Mouse (Mus musculus): ENCODE data around the gene Klk1b4.

The Klk1b4 gene

GRCm38 (mm10) chr7:44250732-44251275, 43.6 kb downstream of the Klk1b4 start:
- in situ Hi-C loops (cut with MboI; ENCODE audit: unreplicated experiment in 2 of 2) = loop anchor here in 1 of 2 experiments (25.0 kb wide), 1 partner anchor 711 kb away; the partner anchor contains the start of gene Cpt1c

DNA sequence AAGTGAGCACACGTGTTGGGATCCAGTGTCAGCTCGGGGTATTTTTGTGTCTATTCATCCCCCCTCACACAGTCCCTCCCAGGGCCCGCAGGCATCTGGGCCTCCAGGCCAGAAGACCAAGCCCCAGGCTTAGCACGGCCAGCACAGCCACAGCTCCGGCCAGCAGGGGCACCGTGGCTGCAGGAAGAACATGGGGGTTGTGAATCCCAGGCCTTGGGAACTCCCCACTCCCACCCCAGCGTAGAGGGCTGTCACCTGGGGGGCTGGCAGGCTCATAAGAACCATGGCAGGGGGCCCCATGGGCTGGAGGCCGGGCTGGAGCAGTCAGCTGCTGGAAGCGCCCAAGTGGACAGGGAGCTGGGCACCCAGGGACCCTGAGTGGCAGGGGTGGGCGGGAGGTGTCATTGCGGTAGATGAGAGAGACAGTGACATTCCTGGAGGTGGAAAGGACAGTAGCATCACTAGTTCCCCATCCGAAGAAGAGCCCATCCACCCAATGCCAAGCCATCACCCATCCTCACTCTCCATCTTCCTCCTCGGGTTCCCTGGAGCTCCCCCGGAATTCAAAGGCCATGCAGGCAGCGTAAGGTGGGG, 45.9 kb downstream of the Klk1b4 start:
- in situ Hi-C loops (cut with MboI; ENCODE audit: unreplicated experiment in 2 of 2) = loop anchor here in 1 of 2 experiments (25.0 kb wide), 1 partner anchor 709 kb away; the partner anchor contains the start of gene Cpt1c

GRCm38 (mm10) chr7:44254930-44255329, 47.7 kb downstream of the Klk1b4 start:
- in situ Hi-C loops (cut with MboI; ENCODE audit: unreplicated experiment in 2 of 2) = loop anchor here in 1 of 2 experiments (25.0 kb wide), 1 partner anchor 707 kb away; the partner anchor contains the start of gene Cpt1c

DNA sequence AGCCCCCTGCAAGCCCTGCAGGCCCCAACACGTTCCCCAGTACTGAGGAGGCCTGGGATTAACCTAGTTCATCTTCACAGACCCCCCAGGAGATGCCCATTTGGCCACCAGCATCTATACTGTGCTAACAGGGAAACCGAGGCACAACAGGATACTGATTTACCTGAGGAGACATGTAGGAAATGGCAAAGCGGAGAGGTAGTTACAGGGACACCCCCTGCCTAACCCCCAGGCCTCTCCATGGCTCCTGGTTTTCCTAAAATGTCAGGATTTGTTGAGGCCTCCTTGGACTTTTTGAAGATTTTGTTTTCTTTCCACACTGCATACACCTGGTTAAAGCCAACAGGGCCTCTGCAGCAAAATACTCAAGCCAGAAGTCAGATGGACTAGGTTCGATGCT, 50.0 kb downstream of the Klk1b4 start, which contains the start of gene Acp4:
TSS of gene Acp4 (minus strand) at position 101 of the 400 bp plus-strand sequence.
- in situ Hi-C loops (cut with MboI; ENCODE audit: unreplicated experiment in 2 of 2) = loop anchor here in 1 of 2 experiments (25.0 kb wide), 1 partner anchor 705 kb away; the partner anchor contains the start of gene Cpt1c

- in situ Hi-C loops (cut with MboI; ENCODE audit: unreplicated experiment in 2 of 2) = loop anchor here (5.0 to 25.0 kb wide), 7 partner anchors 87 to 702 kb away; partner anchors contain the start of gene Cpt1c (in 1 of the 2)
Measured at GRCm38 (mm10) chr7:44260410-44260809, 53.2 kb downstream of the Klk1b4 start.

DNA sequence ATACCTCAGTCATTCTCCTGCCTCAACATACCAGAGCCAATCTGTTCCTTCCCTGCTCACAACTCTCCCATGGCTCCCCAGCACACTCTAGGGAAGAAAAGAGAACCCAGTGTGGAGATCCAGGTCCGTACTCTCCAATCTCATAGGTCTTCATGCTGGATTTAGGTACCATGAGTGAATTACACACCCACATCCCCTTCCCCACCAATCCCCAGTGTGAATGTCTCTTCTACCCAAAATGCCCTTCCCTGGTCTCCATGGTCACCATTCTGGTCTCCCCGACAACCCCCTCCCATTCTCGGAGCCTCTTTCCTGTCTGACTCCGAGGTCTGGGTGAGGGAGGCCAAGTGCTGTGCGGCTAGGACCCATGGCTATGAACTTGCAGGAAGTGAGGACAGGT, 53.9 kb downstream of the Klk1b4 start, which contains the start of gene Gm15517:
TSS of gene Gm15517 (plus strand) at position 301 of the 400 bp plus-strand sequence.
- in situ Hi-C loops (cut with MboI; ENCODE audit: unreplicated experiment in 2 of 2) = loop anchor here (5.0 to 25.0 kb wide), 7 partner anchors 86 to 701 kb away; partner anchors contain the start of gene Cpt1c (in 1 of the 2)
